In genomic region chr10:127537854-127538583, GRCm38 (mm10) we compare ENCODE assay signal across 8 mouse cellular contexts. TPM values are rescaled to one million over a fixed set of nuclear protein-coding genes. Genes with fewer than 3 reads are reported as not detected.
A peak's percentile ranks its signal among the peaks of the same experiment; 100 is the strongest.
DNase-seq lines count a peak whose midpoint lies in the region; ATAC-seq and TF ChIP-seq lines count a peak whose summit lies in the region.

No protein-coding gene starts in this region.

- peak; percentile 57 to 64 for DNase-seq in CD8-positive naive resting alpha-beta T cell, adult 2 months (ENCODE audit: low read depth in 2 of 2, low spot score in 2 of 2)
- DNase-seq in heart, postnatal 36 days = peak; percentile 79 to 85
- DNase-seq in layer of hippocampus, adult 8-10 months (ENCODE audit: low spot score in 2 of 2) = peak; percentile 70 to 87
- peak; percentile 90 for DNase-seq in lung, postnatal 10 days
- DNase-seq in ovary, postnatal 14 days (ENCODE audit: low spot score) = peak; percentile 80
- DNase-seq in thymus, postnatal 25 days = peak; percentile 71

- H3K27ac ChIP-seq in bone marrow, adult 2 months (ENCODE audit: control insufficient read depth, insufficient read depth, low read depth, low read length, poor library complexity) = no peak overlapping the region

- WGBS in bone marrow, adult 2 months = 33% methylated on average over 7 of the region's 7 CpGs

- peaks cover 3% of the 10 kb centered on the region for H3K4me1 ChIP-seq in bone marrow, adult 2 months (ENCODE audit: control insufficient read depth, insufficient read depth, low read length)

- H3K4me3 ChIP-seq in bone marrow, adult 2 months (replicated peaks; ENCODE audit: control insufficient read depth, low read depth, low read length) = no peak overlapping the region

- TF ChIP-seq POLR2A in bone marrow, adult 2 months (IDR thresholded peaks at IDR 0.05; ENCODE audit: borderline replicate concordance, control insufficient read depth, low read depth, low read length) = no peak

- TF ChIP-seq CTCF in bone marrow, adult 2 months (IDR thresholded peaks at IDR 0.05; ENCODE audit: control insufficient read depth, insufficient read depth, low read length) = peak; percentile 95

- ATAC-seq in erythroblast, adult 5-6 weeks (replicated peaks; ENCODE audit: low FRiP score, poor library complexity, severe bottlenecking) = peak; percentile 79

- intact Hi-C loops in heart, postnatal 36 days (cut with DNase I) = no loop called here

RNA-seq across cellular contexts. Expression of gene Nxph4, which starts 3.7 kb away (rescaled TPM):
- polyA plus RNA-seq in bone marrow, adult 2 months (2011; ENCODE audit: insufficient read depth, insufficient read length, low replicate concordance, missing spikeins) = not detected in 2 replicates
- not detected in 2 replicates for total RNA-seq in erythroblast, adult 5-6 weeks (2015; ENCODE audit: low replicate concordance)
- not detected in 2 replicates for total RNA-seq in erythroblast, adult 5-6 weeks (2017; ENCODE audit: low replicate concordance)
- total RNA-seq in heart, postnatal 36 days (2021) = under 1 TPM; 0.28 to 0.41 TPM
- 1 to 10 TPM; 1.9 to 2.7 (median 2.3) TPM for total RNA-seq in layer of hippocampus, adult 8-10 months (2022)

RNA-seq across cellular contexts. Expression of gene Shmt2, which starts 15.8 kb away (rescaled TPM):
- polyA plus RNA-seq in bone marrow, adult 2 months (2011; ENCODE audit: insufficient read depth, insufficient read length, low replicate concordance, missing spikeins) = 36.7 and 39.9 TPM in 2 replicates
- 17.9 and 19.9 TPM in 2 replicates for total RNA-seq in erythroblast, adult 5-6 weeks (2015; ENCODE audit: low replicate concordance)
- 12.3 and 18.3 TPM in 2 replicates for total RNA-seq in erythroblast, adult 5-6 weeks (2017; ENCODE audit: low replicate concordance)
- 10 to 100 TPM; 43.8 to 44.3 TPM for total RNA-seq in heart, postnatal 36 days (2021)
- total RNA-seq in layer of hippocampus, adult 8-10 months (2022) = 10 to 100 TPM; 21.7 to 31.3 (median 29.1) TPM

RNA-seq across cellular contexts. Expression of gene Ndufa4l2, which starts 23.3 kb away (rescaled TPM):
- polyA plus RNA-seq in bone marrow, adult 2 months (2011; ENCODE audit: insufficient read depth, insufficient read length, low replicate concordance, missing spikeins) = not detected in 2 replicates
- not detected in 2 replicates for total RNA-seq in erythroblast, adult 5-6 weeks (2015; ENCODE audit: low replicate concordance)
- not detected in 2 replicates for total RNA-seq in erythroblast, adult 5-6 weeks (2017; ENCODE audit: low replicate concordance)
- total RNA-seq in heart, postnatal 36 days (2021) = 10 to 100 TPM; 26.0 to 27.6 TPM
- 1 to 10 TPM; 2.9 to 4.4 (median 3.6) TPM for total RNA-seq in layer of hippocampus, adult 8-10 months (2022)

RNA-seq across cellular contexts. Expression of gene Stac3, which starts 36.5 kb away (rescaled TPM):
- polyA plus RNA-seq in bone marrow, adult 2 months (2011; ENCODE audit: insufficient read depth, insufficient read length, low replicate concordance, missing spikeins) = 2.4 and 5.0 TPM in 2 replicates
- total RNA-seq in erythroblast, adult 5-6 weeks (2015; ENCODE audit: low replicate concordance) = not detected in 2 replicates
- not detected in 2 replicates for total RNA-seq in erythroblast, adult 5-6 weeks (2017; ENCODE audit: low replicate concordance)
- under 1 TPM; 0.51 to 0.64 TPM for total RNA-seq in heart, postnatal 36 days (2021)
- total RNA-seq in layer of hippocampus, adult 8-10 months (2022) = 1 to 10 TPM; 2.1 to 3.5 (median 2.8) TPM

Comparison
In these comparisons a context has a peak if more than half of its experiments do, and no peak if none do; other contexts are left out.
1. RNA of gene Ndufa4l2, which starts 23.3 kb away (total RNA-seq): 26.0 to 27.6 TPM in heart, postnatal 36 days; 2.9 to 4.4 TPM in layer of hippocampus, adult 8-10 months and not detected in erythroblast, adult 5-6 weeks; every median in the first group is over 4 times any median in the second.
2. Peak in every context shown above with its lines, with median percentiles within 50 percentile points of each other: DNase-seq.